ENCODE assay signal across 7 mouse cellular contexts in genomic region chr11:93293661-93294060, GRCm38 (mm10).
"Had no signal": no experiment of that assay in that cellular context is flagged by ENCODE, and none has a peak within 500 bp of the region (broad histone marks: within the 10 kb centered on the region; RNA-seq: fewer than 3 reads in every experiment).

No protein-coding gene starts in this region.

- DNase-seq: lung, adult 2 months; lung, postnatal 14 days; lung, postnatal 36 days; right cerebral cortex, postnatal 14 days; thymus, adult 2 months; thymus, postnatal 25 days; thymus, postnatal 4 days had no signal
